Mouse (Mus musculus) lung, embryonic 15.5 days (tissue): ENCODE results near the gene Zfp446. TPM values are rescaled to one million over a fixed set of nuclear protein-coding genes. Genes with fewer than 3 reads are reported as not detected.
A peak's percentile ranks its signal among the peaks of the same experiment; 100 is the strongest.

Experiments used
- ATAC-seq: fragments of 200-750 bp; cut with Nextera tagmentation; 2 replicates; pipeline ENCODE4 v1.8.0; 2017; ENCODE audit warnings: moderate number of reproducible peaks, borderline replicate concordance; ENCODE audit not compliant: low FRiP score, low TSS enrichment; ENCODE audit errors: extremely low read depth
- H3K27ac ChIP-seq: fragments of 300-500 bp; sonication (generic); 2 replicates; pipeline ENCODE4 v1.5.1; 2015; ENCODE audit warnings: moderate library complexity, mild to moderate bottlenecking, inconsistent platforms
- H3K27me3 ChIP-seq: fragments of 300-500 bp; sonication (generic); 2 replicates; pipeline ENCODE4 v1.6.1; 2015; ENCODE audit warnings: inconsistent platforms
- H3K36me3 ChIP-seq: fragments of 300-500 bp; sonication (generic); 2 replicates; pipeline ENCODE4 v1.6.1; 2015; ENCODE audit warnings: inconsistent platforms
- H3K4me1 ChIP-seq: fragments of 300-500 bp; sonication (generic); 2 replicates; pipeline ENCODE4 v1.6.1; 2015; ENCODE audit warnings: inconsistent platforms
- H3K4me2 ChIP-seq: fragments of 300-500 bp; sonication (generic); 2 replicates; pipeline ENCODE4 v1.6.1; 2015; ENCODE audit warnings: inconsistent platforms, mild to moderate bottlenecking, moderate library complexity
- H3K4me3 ChIP-seq: fragments of 300-500 bp; sonication (generic); 2 replicates; pipeline ENCODE4 v1.5.1; 2015; ENCODE audit warnings: mild to moderate bottlenecking, inconsistent platforms
- H3K9ac ChIP-seq: fragments of 300-500 bp; sonication (generic); 2 replicates; pipeline ENCODE4 v1.6.1; 2015; ENCODE audit warnings: inconsistent platforms
- H3K9me3 ChIP-seq: fragments of 300-500 bp; sonication (generic); 2 replicates; pipeline ENCODE4 v1.6.1; 2016; ENCODE audit warnings: inconsistent platforms
- WGBS: fragments of 180-500 bp; shearing (Covaris S2); methylation state at CpG from one replicate; pipeline ENCODE4 v1.1.7; 2015; 5-methylcytosine and 5-hydroxymethylcytosine counted together
- polyA plus RNA-seq: library from polyadenylated mRNA; unstranded; fragments of >200 nt; fragmentation: Nextera tagmentation; extraction: Ambion mirVana; gene quantifications from 2 replicates; pipeline ENCODE4 v1.2.1, GENCODE M21; 2015

The Zfp446 gene
- polyA plus RNA-seq, 1 experiment from 2014 or later: 10.5 TPM

- no peak overlapping the region for H3K27ac ChIP-seq
- peaks cover 33% of the 10 kb centered on the region for H3K4me1 ChIP-seq
- H3K4me3 ChIP-seq: no peak overlapping the region
- H3K36me3 ChIP-seq: peaks cover 73% of the 10 kb centered on the region
- WGBS: 88% methylated on average over 7 of the region's 7 CpGs
- H3K9me3 ChIP-seq: no peaks in the 10 kb centered on the region
- H3K4me2 ChIP-seq: no peak overlapping the region
- ATAC-seq: no peak
- no peak overlapping the region for H3K9ac ChIP-seq
- no peaks in the 10 kb centered on the region for H3K27me3 ChIP-seq
Measured at GRCm38 (mm10) chr7:13032541-13032940, 54.9 kb downstream of the Zfp446 start.

DNA sequence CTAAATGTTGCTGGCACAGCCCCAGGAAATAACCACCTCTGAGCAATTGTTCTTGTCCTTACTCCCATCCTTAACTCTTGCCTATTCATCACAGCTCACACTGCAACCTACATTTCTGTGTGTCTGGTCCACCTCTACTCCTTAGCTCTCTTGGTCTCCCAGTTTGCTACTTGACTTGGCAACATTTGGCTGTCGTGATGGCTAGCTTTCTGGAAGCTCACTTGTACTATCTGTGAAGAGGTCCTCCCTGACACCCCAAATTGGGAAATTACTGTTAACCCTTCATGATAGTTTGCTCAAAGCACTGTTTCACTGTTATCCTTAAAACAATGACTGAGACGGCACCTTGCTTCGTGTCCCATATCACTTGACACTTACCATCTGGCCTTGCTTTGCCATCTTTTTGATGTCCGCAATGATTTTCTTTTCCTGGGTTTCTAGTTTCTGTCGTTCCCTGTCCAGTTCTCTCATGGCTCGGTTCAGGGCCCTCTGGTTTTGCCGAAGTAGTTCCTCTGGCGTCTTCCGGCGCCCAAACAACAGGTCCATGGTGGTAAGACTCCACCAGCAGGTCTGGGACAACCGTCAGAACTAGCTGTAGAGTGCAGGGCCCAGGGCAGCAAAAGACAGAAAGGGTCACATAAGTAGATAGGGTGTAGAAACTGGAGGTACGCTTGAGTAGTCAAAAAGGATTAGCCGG is 56.0 kb downstream of the Zfp446 start:
- H3K4me3 ChIP-seq: peak overlapping the region; percentile 66
- no peaks in the 10 kb centered on the region for H3K27me3 ChIP-seq
- peak overlapping the region; percentile 92 for H3K27ac ChIP-seq
- H3K9me3 ChIP-seq: no peaks in the 10 kb centered on the region
- WGBS: 43% methylated on average over 13 of the region's 13 CpGs
- no peak for ATAC-seq
- H3K9ac ChIP-seq: peak overlapping the region; percentile 83
- H3K4me1 ChIP-seq: peaks cover 34% of the 10 kb centered on the region
- peak overlapping the region; percentile 81 for H3K4me2 ChIP-seq
- H3K36me3 ChIP-seq: peaks cover 63% of the 10 kb centered on the region

DNA sequence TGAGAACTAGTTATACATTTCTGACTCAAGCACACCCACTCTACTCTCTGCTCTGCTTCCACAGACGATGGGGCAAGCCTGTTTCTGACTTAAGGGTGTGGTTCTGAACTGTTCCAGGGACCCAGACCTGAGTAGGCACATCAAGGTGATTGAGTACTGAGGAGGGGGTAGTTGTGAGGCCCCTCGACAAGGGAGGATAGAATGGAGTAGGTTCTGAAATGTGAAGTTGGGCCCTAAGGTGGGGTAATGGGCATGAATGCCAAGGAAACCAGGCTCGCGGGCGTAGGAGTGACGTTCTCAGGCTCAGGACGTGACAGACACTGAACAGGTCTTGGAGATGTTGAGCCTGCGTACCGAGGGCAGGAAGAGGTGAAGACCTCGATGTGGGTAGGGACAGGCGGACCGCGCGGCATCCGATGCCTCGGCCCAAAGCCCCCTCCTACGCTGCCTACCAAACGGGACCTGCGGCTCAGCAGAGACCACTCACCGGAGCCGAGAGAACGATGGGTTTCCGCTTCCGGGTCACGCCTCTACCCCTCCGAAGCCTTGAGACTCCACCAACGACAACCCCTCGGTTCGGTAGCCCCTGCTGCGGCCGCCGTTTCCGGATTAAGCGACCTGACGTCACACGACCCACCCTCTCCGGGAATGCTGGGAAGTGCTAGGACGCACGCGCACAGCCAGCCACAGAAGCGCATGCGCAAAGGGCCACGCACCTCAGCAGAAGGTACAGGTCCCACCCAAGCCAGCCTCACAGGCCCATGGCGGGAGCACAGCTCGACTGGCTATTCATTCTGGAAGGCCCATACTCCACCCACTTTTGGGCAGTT is 56.7 kb downstream of the Zfp446 start, which contains the start of gene Chmp2a:
Gene Chmp2a (minus strand): TSS at position 660 of the 830 bp plus-strand sequence.
- Histone ChIP-seq H3K27ac (peak within 1 kb of the TSS; percentile 92), H3K9me3 (no peaks in the 10 kb centered on the region), H3K4me1 (peaks cover 41% of the 10 kb centered on the region), H3K36me3 (peaks cover 55% of the 10 kb centered on the region), H3K27me3 (no peaks in the 10 kb centered on the region), H3K9ac (peak within 1 kb of the TSS; percentile 83), H3K4me3 (peak within 1 kb of the TSS; percentile 66), H3K4me2 (peak within 1 kb of the TSS; percentile 81)
- peak; percentile 72 for ATAC-seq
- under 1% methylated on average over 45 of the region's 45 CpGs for WGBS

Other genes starting within 250 kb of the Zfp446 start
- gene Vmn2r56, start 242.8 kb upstream of the Zfp446 start, polyA plus RNA-seq: not detected in 2 replicates
- 6.0 and 6.6 TPM in 2 replicates for gene Zscan18, start 174.2 kb upstream of the Zfp446 start, polyA plus RNA-seq
- 12.5 and 14.2 TPM in 2 replicates for gene Zfp329, start 159.0 kb upstream of the Zfp446 start, polyA plus RNA-seq
- 40.0 and 48.4 TPM in 2 replicates for gene Zfp110, start 143.1 kb upstream of the Zfp446 start, polyA plus RNA-seq
- gene Zfp128, start 96.7 kb upstream of the Zfp446 start, polyA plus RNA-seq: 4.9 and 5.2 TPM in 2 replicates
- gene Zscan22, start 80.0 kb upstream of the Zfp446 start, polyA plus RNA-seq: 16.1 and 17.1 TPM in 2 replicates
- gene Rps5, start 55.6 kb upstream of the Zfp446 start, polyA plus RNA-seq: 1,008 and 1,109 TPM in 2 replicates
- gene Rnf225, start 50.4 kb upstream of the Zfp446 start, polyA plus RNA-seq: 0.98 and 1.3 TPM in 2 replicates
- 10.9 and 11.0 TPM in 2 replicates for gene Zfp324, start 12.0 kb upstream of the Zfp446 start, polyA plus RNA-seq
- gene Slc27a5, start 20.3 kb downstream of the Zfp446 start, polyA plus RNA-seq: 0.09 TPM in 1 of 2 replicates, not detected in the other
- 294 and 302 TPM in 2 replicates for gene Trim28, start 21.3 kb downstream of the Zfp446 start, polyA plus RNA-seq
- 24.8 and 27.8 TPM in 2 replicates for gene Zbtb45, start 32.2 kb downstream of the Zfp446 start, polyA plus RNA-seq
- 138 and 140 TPM in 2 replicates for gene Chmp2a, start 57.0 kb downstream of the Zfp446 start, polyA plus RNA-seq
- gene Ube2m, start 60.4 kb downstream of the Zfp446 start, polyA plus RNA-seq: 114 and 122 TPM in 2 replicates
- 2.9 and 3.1 TPM in 2 replicates for gene Mzf1, start 76.9 kb downstream of the Zfp446 start, polyA plus RNA-seq
- gene Vmn1r85, start 117.3 kb downstream of the Zfp446 start, polyA plus RNA-seq: not detected in 2 replicates
- gene Vmn1r86, start 142.1 kb downstream of the Zfp446 start, polyA plus RNA-seq: not detected in 2 replicates
- not detected in 2 replicates for gene Vmn1r87, start 162.3 kb downstream of the Zfp446 start, polyA plus RNA-seq
- not detected in 2 replicates for gene Vmn1r88, start 181.7 kb downstream of the Zfp446 start, polyA plus RNA-seq
- gene Vmn1r89, start 235.2 kb downstream of the Zfp446 start, polyA plus RNA-seq: not detected in 2 replicates